In genomic region chr19:53528752-53529454, GRCm38 (mm10) we compare ENCODE assay signal across 7 mouse cellular contexts. TPM values are rescaled to one million over a fixed set of nuclear protein-coding genes. Genes with fewer than 3 reads are reported as not detected.
DNase-seq lines count a peak whose midpoint lies in the region; ATAC-seq lines count a peak whose summit lies in the region.

TSS of gene Dusp5 (plus strand) at chr19:53529109.

- under 1% methylated on average over 81 of the region's 84 CpGs for WGBS in embryonic facial prominence, embryonic 11.5 days
- 0% methylated on average over 78 of the region's 84 CpGs for WGBS in limb, embryonic 11.5 days
- under 1% methylated on average over 79 of the region's 84 CpGs for WGBS in midbrain, embryonic 14.5 days

- no peaks in the 10 kb centered on the region for H3K27me3 ChIP-seq in embryonic facial prominence, embryonic 11.5 days (ENCODE audit: control insufficient read depth, insufficient read depth, low read length)
- H3K27me3 ChIP-seq in limb, embryonic 11.5 days (ENCODE audit: control insufficient read depth, insufficient read depth, low read length) = no peaks in the 10 kb centered on the region
- peaks cover 29% of the 10 kb centered on the region for H3K27me3 ChIP-seq in midbrain, embryonic 14.5 days (ENCODE audit: control insufficient read depth, insufficient read depth, low read length)

- H3K4me1 ChIP-seq in embryonic facial prominence, embryonic 11.5 days (ENCODE audit: control insufficient read depth, insufficient read depth, low read length) = no peaks in the 10 kb centered on the region; the same call in 1 of the 2 replicates
- H3K4me1 ChIP-seq in limb, embryonic 11.5 days (ENCODE audit: control insufficient read depth, insufficient read depth, low read length) = peaks cover 11% of the 10 kb centered on the region; the same call in 1 of the 2 replicates
- 0 out of 2 replicates have a peak, but pooled peaks cover 7% of the 10 kb centered on the region for H3K4me1 ChIP-seq in midbrain, embryonic 14.5 days (ENCODE audit: control insufficient read depth, insufficient read depth, low read length)

- H3K4me3 ChIP-seq in embryonic facial prominence, embryonic 11.5 days (ENCODE audit: low read depth, low read length) = peak within 1 kb of the TSS; percentile 61
- peak within 1 kb of the TSS; percentile 61 for H3K4me3 ChIP-seq in limb, embryonic 11.5 days (ENCODE audit: low read depth, low read length)
- H3K4me3 ChIP-seq in midbrain, embryonic 14.5 days (replicated peaks; ENCODE audit: low read depth, low read length) = peak within 1 kb of the TSS; percentile 46

- H3K27ac ChIP-seq in embryonic facial prominence, embryonic 11.5 days (replicated peaks; ENCODE audit: low read depth, low read length) = no peak within 1 kb of the TSS
- no peak within 1 kb of the TSS for H3K27ac ChIP-seq in limb, embryonic 11.5 days (replicated peaks; ENCODE audit: low read depth, low read length)
- 0 out of 2 replicates have a peak within 1 kb of the TSS, but pooled peaks have one; percentile 41 for H3K27ac ChIP-seq in midbrain, embryonic 14.5 days (replicated peaks; ENCODE audit: low read depth, low read length)

- H3K9me3 ChIP-seq in embryonic facial prominence, embryonic 11.5 days (replicated peaks; ENCODE audit: control insufficient read depth, low read length) = no peaks in the 10 kb centered on the region
- H3K9me3 ChIP-seq in limb, embryonic 11.5 days (ENCODE audit: control insufficient read depth, low read length) = no peaks in the 10 kb centered on the region
- H3K9me3 ChIP-seq in midbrain, embryonic 14.5 days (ENCODE audit: control insufficient read depth, low read length) = no peaks in the 10 kb centered on the region

- peak; percentile 99 for DNase-seq in adrenal gland, postnatal 14 days
- peak; percentile 98 for DNase-seq in embryonic facial prominence, embryonic 11.5 days (ENCODE audit: low spot score)
- peak; percentile 99 for DNase-seq in heart, adult 11 months
- DNase-seq in kidney, adult 18-20 months = peak; percentile 98
- peak; percentile 99 for DNase-seq in limb, embryonic 11.5 days (ENCODE audit: low spot score)
- DNase-seq in midbrain, embryonic 14.5 days = peak; percentile 97
- DNase-seq in spleen, adult 18-20 months = peak; percentile 99 to 100

- peak; percentile 90 for ATAC-seq in embryonic facial prominence, embryonic 11.5 days (replicated peaks; ENCODE audit: insufficient number of reproducible peaks, low FRiP score, low TSS enrichment, low read depth)
- ATAC-seq in limb, embryonic 11.5 days (ENCODE audit: insufficient number of reproducible peaks, low FRiP score, low TSS enrichment, low read depth) = peak; percentile 93
- ATAC-seq in midbrain, embryonic 14.5 days (ENCODE audit: low FRiP score, low TSS enrichment) = peak; percentile 96

- H3K4me2 ChIP-seq in embryonic facial prominence, embryonic 11.5 days (ENCODE audit: low read depth, low read length) = peak within 1 kb of the TSS; percentile 97
- H3K4me2 ChIP-seq in limb, embryonic 11.5 days (ENCODE audit: low read depth, severe bottlenecking) = peak within 1 kb of the TSS; percentile 89
- peak within 1 kb of the TSS; percentile 82 for H3K4me2 ChIP-seq in midbrain, embryonic 14.5 days (ENCODE audit: low read length)

- no peaks in the 10 kb centered on the region for H3K36me3 ChIP-seq in embryonic facial prominence, embryonic 11.5 days (replicated peaks; ENCODE audit: control insufficient read depth, insufficient read depth, low read depth, low read length)
- H3K36me3 ChIP-seq in limb, embryonic 11.5 days (ENCODE audit: control insufficient read depth, insufficient read depth, low read length) = no peaks in the 10 kb centered on the region
- no peaks in the 10 kb centered on the region for H3K36me3 ChIP-seq in midbrain, embryonic 14.5 days (ENCODE audit: control insufficient read depth, insufficient read depth, low read length)

- H3K9ac ChIP-seq in embryonic facial prominence, embryonic 11.5 days (replicated peaks; ENCODE audit: low read length) = peak within 1 kb of the TSS; percentile 75
- peak within 1 kb of the TSS; percentile 67 for H3K9ac ChIP-seq in limb, embryonic 11.5 days (ENCODE audit: low read length)
- peak within 1 kb of the TSS; percentile 48 for H3K9ac ChIP-seq in midbrain, embryonic 14.5 days (replicated peaks; ENCODE audit: low read length)

RNA-seq across cellular contexts. Expression of gene Dusp5, which starts in this region (rescaled TPM):
- 8.5 and 11.8 TPM in 2 replicates for total RNA-seq in adrenal gland, postnatal 14 days (2021)
- 4.2 and 5.1 TPM in 2 replicates for polyA plus RNA-seq in embryonic facial prominence, embryonic 11.5 days (2014; fragmentation: Nextera tagmentation; extraction: Ambion mirVana)
- polyA plus RNA-seq in limb, embryonic 11.5 days (2014; fragmentation: Nextera tagmentation; extraction: Ambion mirVana) = 3.5 and 3.8 TPM in 2 replicates
- polyA plus RNA-seq in midbrain, embryonic 14.5 days (2014; fragmentation: Nextera tagmentation; extraction: Ambion mirVana) = 3.1 and 4.6 TPM in 2 replicates
